Mouse (Mus musculus) A20 (cell line): Measurements from ENCODE around the gene 4933409G03Rik.
A peak's percentile ranks its signal among the peaks of the same experiment; 100 is the strongest.
"Not testable (repeated sequence)": the region's sequence is repeated elsewhere in the genome, so short reads cannot be mapped to it uniquely, and the experiment has no call there.

Experiments used
- DNase-seq: peaks from one replicate; pipeline ENCODE4 v3.0.0-alpha.2; 2011; ENCODE audit warnings: low read depth, low spot score

The 4933409G03Rik gene

GRCm38 (mm10) chr2:68582113-68582512, at the start of gene 4933409G03Rik:
4933409G03Rik (plus strand) TSS chr2:68582413.
- no peak for DNase-seq

DNA sequence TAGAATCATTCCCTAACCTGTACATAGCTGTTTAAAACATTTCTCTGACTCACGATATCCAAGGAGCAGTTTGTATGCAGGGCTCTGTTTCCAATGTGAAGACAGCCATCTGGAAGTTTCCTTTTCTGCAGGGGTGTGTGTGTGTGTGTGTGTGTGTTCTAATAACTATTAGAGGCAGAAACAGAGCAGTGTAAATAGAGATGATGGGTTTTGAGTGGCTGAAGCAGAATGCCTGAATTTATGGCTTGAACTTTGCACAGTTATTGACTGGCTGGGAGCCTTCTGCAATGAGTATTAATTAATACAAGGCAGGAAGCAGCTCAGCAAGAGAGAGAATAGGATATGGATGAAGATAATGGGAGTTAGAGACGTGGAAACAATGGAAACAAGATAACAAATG, 38.0 kb upstream of the 4933409G03Rik start:
- DNase-seq = no peak

DNA sequence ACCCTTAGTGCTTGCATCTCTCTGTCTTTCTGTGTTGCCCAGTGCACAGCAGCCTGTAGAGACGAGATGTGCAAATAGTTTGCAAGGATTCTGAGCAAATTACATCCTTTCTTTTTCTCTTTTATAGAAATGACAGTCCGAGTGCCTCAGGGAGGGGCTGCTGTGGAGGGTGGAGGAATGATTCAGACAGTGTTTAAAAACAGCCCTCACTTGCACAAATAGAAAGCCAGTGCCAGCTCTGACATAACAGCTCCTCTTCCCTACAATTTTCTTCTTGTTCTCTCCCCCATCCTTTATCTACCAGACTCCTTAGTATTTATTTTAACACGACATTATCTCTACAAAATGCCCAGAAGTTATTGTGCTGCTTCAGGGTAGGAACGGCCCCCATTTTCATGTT, 21.4 kb upstream of the 4933409G03Rik start:
- no peak for DNase-seq

GRCm38 (mm10) chr2:68563331-68563730, 18.9 kb upstream of the 4933409G03Rik start:
- peak; percentile 4 for DNase-seq

DNA sequence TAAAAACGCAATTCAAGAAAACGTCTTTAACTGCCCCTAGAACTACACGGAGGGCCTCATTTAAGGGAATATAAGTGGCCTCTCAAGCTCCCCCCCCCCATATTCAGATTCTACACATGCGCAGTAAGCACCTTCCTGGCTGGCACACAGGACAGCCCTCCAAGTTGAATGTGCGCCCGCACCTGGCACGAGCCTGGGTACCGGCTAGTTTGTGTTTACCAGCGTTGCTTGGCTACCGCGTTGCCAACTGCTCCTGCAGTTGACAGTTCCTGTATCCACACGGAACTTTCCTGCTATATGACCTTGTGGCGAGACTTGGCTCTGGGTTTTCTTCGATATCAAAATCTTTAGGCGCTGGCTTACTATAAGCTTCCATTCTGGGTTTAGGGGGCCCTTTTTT, 13.9 kb upstream of the 4933409G03Rik start:
- no peak for DNase-seq

GRCm38 (mm10) chr2:68572340-68572739, 9.9 kb upstream of the 4933409G03Rik start:
- DNase-seq = no peak

DNA sequence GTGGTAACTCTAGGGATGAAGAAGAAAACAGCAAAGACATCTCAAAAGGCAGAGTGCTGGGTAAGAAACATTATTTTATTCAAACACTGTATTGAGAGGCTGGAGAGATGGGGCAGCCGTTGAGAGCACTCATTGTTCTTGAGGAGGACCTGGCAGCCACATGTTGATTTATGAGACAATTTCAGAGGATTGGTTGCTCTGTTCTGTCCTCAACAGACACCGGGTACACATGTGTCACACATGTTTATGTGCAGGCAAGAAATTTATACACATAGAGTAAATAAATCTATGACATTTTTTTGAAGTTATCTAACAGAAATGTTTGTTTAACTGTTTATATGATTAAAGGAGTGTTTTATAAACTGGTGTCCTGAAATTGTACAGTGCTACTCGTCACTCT, 10.6 kb downstream of the 4933409G03Rik start:
- no peak for DNase-seq

DNA sequence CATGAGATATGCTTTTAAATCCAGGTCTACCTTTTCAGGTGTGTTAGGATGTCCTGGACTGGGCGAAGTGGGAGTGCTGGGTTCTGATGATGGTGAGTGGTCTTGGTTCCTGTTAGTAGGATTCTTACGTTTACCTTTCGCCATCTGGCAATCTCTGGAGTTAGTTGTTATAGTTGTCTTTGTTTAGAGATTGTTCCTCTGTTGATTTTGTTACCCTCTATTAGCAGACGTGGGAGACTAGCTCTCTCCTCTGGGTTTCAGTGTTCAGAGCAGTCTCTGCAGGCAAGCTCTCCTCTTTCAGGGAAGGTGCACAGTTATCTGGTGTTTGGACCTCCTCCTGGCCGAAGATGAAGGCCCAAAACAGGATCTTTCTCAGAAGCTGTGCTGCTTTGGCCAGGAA, 74.0 kb downstream of the 4933409G03Rik start, which contains the start of gene 4932414N04Rik:
Gene 4932414N04Rik (plus strand): TSS at position 301 of the 400 bp plus-strand sequence.
- DNase-seq = not testable (repeated sequence)
